Mouse (Mus musculus) limb, embryonic 11.5 days (tissue): ENCODE results near the gene Csnk1e. TPM values are rescaled to one million over a fixed set of nuclear protein-coding genes. Genes with fewer than 3 reads are reported as not detected.

Experiments
- ATAC-seq: fragments of 200-750 bp; cut with Nextera tagmentation; 2 replicates; pipeline ENCODE4 v1.8.0; 2017; ENCODE audit warnings: low read depth; ENCODE audit not compliant: insufficient number of reproducible peaks, low FRiP score, low TSS enrichment
- DNase-seq: peaks from one replicate; pipeline ENCODE4 v3.0.0-alpha.2; 2015; ENCODE audit warnings: low spot score
- H3K27ac ChIP-seq: fragments of 300-500 bp; sonication (generic); replicated peaks from 2 replicates; pipeline ENCODE4 v1.5.1; 2014; ENCODE audit warnings: low read depth, mild to moderate bottlenecking, low read length
- H3K27me3 ChIP-seq: fragments of 300-500 bp; sonication (generic); 2 replicates; pipeline ENCODE4 v1.6.1; 2014; ENCODE audit warnings: mild to moderate bottlenecking, low read length, mixed read lengths; ENCODE audit not compliant: control insufficient read depth, insufficient read depth
- H3K36me3 ChIP-seq: fragments of 300-500 bp; sonication (generic); 2 replicates; pipeline ENCODE4 v1.6.1; 2014; ENCODE audit warnings: mild to moderate bottlenecking, low read length, moderate library complexity, mixed read lengths; ENCODE audit not compliant: control insufficient read depth, insufficient read depth
- H3K4me1 ChIP-seq: fragments of 300-500 bp; sonication (generic); 2 replicates; pipeline ENCODE4 v1.6.1; 2014; ENCODE audit warnings: low read length, mixed read lengths; ENCODE audit not compliant: control insufficient read depth, insufficient read depth
- H3K4me2 ChIP-seq: fragments of 300-500 bp; sonication (generic); 2 replicates; pipeline ENCODE4 v1.6.1; 2014; ENCODE audit warnings: low read depth, mild to moderate bottlenecking, moderate library complexity; ENCODE audit not compliant: severe bottlenecking
- H3K4me3 ChIP-seq: fragments of 300-500 bp; sonication (generic); 2 replicates; pipeline ENCODE4 v1.5.1; 2014; ENCODE audit warnings: low read depth, low read length
- H3K9ac ChIP-seq: fragments of 300-500 bp; sonication (generic); 2 replicates; pipeline ENCODE4 v1.6.1; 2014; ENCODE audit warnings: mild to moderate bottlenecking, low read length
- H3K9me3 ChIP-seq: fragments of 300-500 bp; sonication (generic); 2 replicates; pipeline ENCODE4 v1.6.1; 2016; ENCODE audit warnings: low read length; ENCODE audit not compliant: control insufficient read depth
- WGBS: fragments of 180-500 bp; shearing (Covaris S2); extraction: QIAGEN DNeasy Blood & Tissue Kit; methylation state at CpG from one replicate; pipeline ENCODE4 v1.1.7; 2014; 5-methylcytosine and 5-hydroxymethylcytosine counted together
- polyA plus RNA-seq: library from polyadenylated mRNA; unstranded; fragments of >200 nt; fragmentation: Nextera tagmentation; extraction: Ambion mirVana; gene quantifications from 2 replicates; pipeline ENCODE4 v1.2.1, GENCODE M21; 2014

Gene Csnk1e
- polyA plus RNA-seq, 1 experiment from 2014 or later, result 149 TPM

- no peak overlapping the region for H3K4me3 ChIP-seq
- no peak overlapping the region for H3K4me2 ChIP-seq
- H3K27me3 ChIP-seq, result no peaks in the 10 kb centered on the region
- 58% methylated on average over 10 of the region's 10 CpGs for WGBS
- ATAC-seq (no peak), DNase-seq (no peak)
- no peaks in the 10 kb centered on the region for H3K4me1 ChIP-seq
- H3K27ac ChIP-seq, result no peak overlapping the region
- H3K9ac ChIP-seq, result no peak overlapping the region
- no peaks in the 10 kb centered on the region for H3K36me3 ChIP-seq
- no peaks in the 10 kb centered on the region for H3K9me3 ChIP-seq
Observed at GRCm38 (mm10) chr15:79411363-79412065, 43.9 kb downstream of the Csnk1e start.

DNA sequence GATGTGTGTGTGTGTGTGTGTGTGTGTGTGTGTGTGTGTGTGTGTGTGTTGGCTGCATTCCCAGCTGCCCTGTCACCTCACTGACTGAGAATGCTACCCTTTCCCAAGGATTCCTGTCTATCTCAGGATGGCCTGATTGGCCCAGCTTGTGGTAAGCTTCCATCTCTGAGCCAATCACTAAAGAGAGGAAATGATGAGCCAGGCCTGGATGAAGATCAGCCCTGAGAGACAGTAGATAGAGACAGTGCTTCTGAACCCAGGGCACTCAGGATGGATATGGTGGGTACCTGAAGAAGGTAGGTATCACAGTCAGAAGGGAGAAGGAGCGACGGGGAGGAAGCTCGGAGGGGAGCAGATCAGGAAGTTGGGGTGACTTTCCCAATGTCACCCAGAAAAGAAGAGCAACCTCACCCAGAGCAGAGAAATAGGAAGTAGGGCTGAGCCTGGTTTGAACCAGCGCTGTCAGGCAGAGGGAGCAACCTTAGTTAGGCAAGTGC is 46.2 kb downstream of the Csnk1e start:
- peaks cover 2% of the 10 kb centered on the region; the same call in 1 of the 2 replicates for H3K4me1 ChIP-seq
- H3K36me3 ChIP-seq, result no peaks in the 10 kb centered on the region
- H3K4me2 ChIP-seq, result no peak overlapping the region
- H3K9me3 ChIP-seq, result no peaks in the 10 kb centered on the region
- WGBS, result 90% methylated on average over 4 of the region's 4 CpGs
- ATAC-seq (no peak), DNase-seq (no peak)
- no peak overlapping the region for H3K4me3 ChIP-seq
- no peak overlapping the region for H3K9ac ChIP-seq
- no peak overlapping the region for H3K27ac ChIP-seq
- no peaks in the 10 kb centered on the region for H3K27me3 ChIP-seq

GRCm38 (mm10) chr15:79406564-79406963 is 48.8 kb downstream of the Csnk1e start:
- Histone ChIP-seq H3K4me3 (no peak overlapping the region), H3K9me3 (no peaks in the 10 kb centered on the region), H3K9ac (no peak overlapping the region), H3K27ac (no peak overlapping the region), H3K27me3 (no peaks in the 10 kb centered on the region), H3K4me1 (peaks cover 12% of the 10 kb centered on the region), H3K4me2 (no peak overlapping the region), H3K36me3 (no peaks in the 10 kb centered on the region)
- 73% methylated on average over 4 of the region's 4 CpGs for WGBS
- no peak for DNase-seq
- no peak for ATAC-seq

GRCm38 (mm10) chr15:79404277-79404676 is 51.1 kb downstream of the Csnk1e start:
- peaks cover 19% of the 10 kb centered on the region for H3K4me1 ChIP-seq
- no peak overlapping the region for H3K4me3 ChIP-seq
- H3K4me2 ChIP-seq, result no peak overlapping the region
- no peak overlapping the region for H3K27ac ChIP-seq
- WGBS, result 46% methylated on average over 1 of the region's 1 CpGs
- no peak for ATAC-seq
- H3K36me3 ChIP-seq, result no peaks in the 10 kb centered on the region
- no peak overlapping the region for H3K9ac ChIP-seq
- no peaks in the 10 kb centered on the region for H3K27me3 ChIP-seq
- H3K9me3 ChIP-seq, result no peaks in the 10 kb centered on the region
- DNase-seq, result no peak

GRCm38 (mm10) chr15:79403763-79404210 is 51.6 kb downstream of the Csnk1e start:
- Histone ChIP-seq H3K4me3 (peak overlapping the region; percentile 81), H3K4me2 (peak overlapping the region; percentile 77), H3K27ac (no peak overlapping the region), H3K9me3 (no peaks in the 10 kb centered on the region), H3K36me3 (no peaks in the 10 kb centered on the region), H3K27me3 (no peaks in the 10 kb centered on the region), H3K9ac (no peak overlapping the region; the same call in 1 of the 2 replicates), H3K4me1 (peaks cover 19% of the 10 kb centered on the region)
- ATAC-seq (no peak), DNase-seq (no peak)
- 11% methylated on average over 9 of the region's 9 CpGs for WGBS

DNA sequence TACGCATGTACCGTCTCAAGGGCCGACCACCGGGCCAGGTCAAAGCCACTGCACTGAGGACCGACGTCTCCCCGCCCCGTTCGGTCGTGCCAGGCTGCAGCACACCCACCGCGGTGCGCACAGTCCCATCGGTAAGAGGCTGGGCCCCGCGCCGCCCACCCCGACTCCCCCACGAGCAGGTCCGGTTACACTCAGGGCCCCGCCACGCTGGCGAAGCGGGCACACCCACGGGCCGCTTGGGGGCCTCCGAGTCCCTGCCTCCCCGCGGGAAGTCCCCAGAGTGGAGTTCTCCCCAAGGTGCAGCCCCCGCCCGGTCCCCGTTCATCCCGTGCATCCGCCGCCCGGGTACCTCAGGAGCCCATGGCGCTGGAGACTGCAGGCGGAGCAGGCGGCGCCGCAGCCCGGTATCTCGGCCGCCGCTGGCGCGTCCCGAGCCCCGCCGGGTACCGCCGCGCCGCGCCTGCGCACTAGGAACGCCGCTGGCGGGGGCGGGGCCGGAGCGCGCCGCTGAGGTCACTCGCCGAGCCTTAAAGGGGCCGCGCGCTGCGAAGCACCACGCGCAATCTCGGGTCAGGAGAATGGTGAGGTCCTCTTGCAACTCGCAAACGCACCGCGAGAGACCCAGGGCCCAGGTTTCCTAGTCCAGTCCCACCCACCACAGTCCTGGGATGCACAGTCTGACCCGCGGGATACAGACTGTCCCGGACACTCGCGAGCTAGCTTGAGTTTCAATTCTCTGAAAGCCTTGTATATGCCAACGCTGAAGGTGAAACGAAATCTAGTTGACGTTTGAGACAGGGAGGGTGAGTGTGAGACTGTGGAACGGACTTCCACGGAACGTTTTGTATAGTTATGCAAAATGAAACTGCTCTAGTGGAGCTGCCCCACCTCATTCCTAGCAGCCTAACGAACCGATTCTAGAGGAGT is 52.3 kb downstream of the Csnk1e start, which contains the start of gene Tmem184b:
Gene Tmem184b, minus strand, starts transcription at position 734 of the 927 bp plus-strand sequence.
- peak; percentile 85 for DNase-seq
- Histone ChIP-seq H3K4me1 (peaks cover 19% of the 10 kb centered on the region), H3K9ac (peak within 1 kb of the TSS; percentile 85), H3K36me3 (no peaks in the 10 kb centered on the region), H3K4me3 (peak within 1 kb of the TSS; percentile 81), H3K27ac (peak within 1 kb of the TSS; percentile 16; the same call in 1 of the 2 replicates), H3K4me2 (peak within 1 kb of the TSS; percentile 77), H3K27me3 (no peaks in the 10 kb centered on the region), H3K9me3 (no peaks in the 10 kb centered on the region)
- under 1% methylated on average over 90 of the region's 90 CpGs for WGBS
- peak; percentile 89; the same call in 1 of the 2 replicates for ATAC-seq

- H3K4me1 ChIP-seq, result peaks cover 19% of the 10 kb centered on the region
- peak overlapping the region; percentile 85 for H3K9ac ChIP-seq
- peak overlapping the region; percentile 77 for H3K4me2 ChIP-seq
- H3K4me3 ChIP-seq, result peak overlapping the region; percentile 81
- H3K36me3 ChIP-seq, result no peaks in the 10 kb centered on the region; the same call in 1 of the 2 replicates
- H3K9me3 ChIP-seq, result no peaks in the 10 kb centered on the region
- ATAC-seq, result no peak
- no peak overlapping the region for H3K27ac ChIP-seq
- DNase-seq, result no peak
- no peaks in the 10 kb centered on the region for H3K27me3 ChIP-seq
- 20% methylated on average over 5 of the region's 5 CpGs for WGBS
Observed at GRCm38 (mm10) chr15:79402176-79402575, 53.2 kb downstream of the Csnk1e start.

DNA sequence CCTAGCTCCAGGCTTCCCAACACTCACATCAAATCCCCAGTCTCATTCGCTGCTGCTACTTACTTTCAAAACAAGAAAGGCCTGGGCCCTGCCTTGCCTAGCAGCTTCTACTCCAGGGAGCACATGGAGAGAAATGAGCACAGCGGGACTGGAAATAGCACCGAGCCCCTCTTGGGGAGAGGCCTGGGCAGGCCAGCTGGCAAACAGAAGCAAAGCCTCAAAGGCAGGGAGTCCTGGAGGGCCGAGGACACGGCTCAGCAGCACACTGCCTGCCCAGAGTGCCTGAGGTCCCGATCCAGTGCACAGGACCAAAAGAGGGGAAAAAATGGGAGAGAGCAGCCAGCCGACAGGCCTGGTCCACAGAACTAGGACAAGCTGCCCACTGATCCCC is 54.4 kb downstream of the Csnk1e start:
- Histone ChIP-seq H3K4me3 (no peak overlapping the region), H3K27me3 (no peaks in the 10 kb centered on the region), H3K9ac (no peak overlapping the region), H3K36me3 (no peaks in the 10 kb centered on the region; the same call in 1 of the 2 replicates), H3K4me1 (peaks cover 19% of the 10 kb centered on the region), H3K27ac (no peak overlapping the region), H3K4me2 (0 out of 2 replicates have a peak overlapping the region, but pooled peaks have one; percentile 4), H3K9me3 (no peaks in the 10 kb centered on the region)
- DNase-seq (no peak), ATAC-seq (no peak)
- WGBS, result 69% methylated on average over 7 of the region's 7 CpGs
